Mouse (Mus musculus) midbrain, postnatal 0 days (tissue): ENCODE data around the gene Gm42417. TPM values are rescaled to one million over a fixed set of nuclear protein-coding genes. Genes with fewer than 3 reads are reported as not detected.

Source experiments
- ATAC-seq: fragments of 200-750 bp; cut with Nextera tagmentation; 2 replicates; pipeline ENCODE4 v1.8.0; 2017; ENCODE audit warnings: moderate number of reproducible peaks, mild to moderate bottlenecking, moderate TSS enrichment, moderate library complexity; ENCODE audit not compliant: low FRiP score
- DNase-seq: peaks from one replicate; pipeline ENCODE4 v3.0.0-alpha.2; 2015; ENCODE audit warnings: low spot score
- H3K27ac ChIP-seq: fragments of 300-500 bp; sonication (generic); 2 replicates; pipeline ENCODE4 v1.5.1; 2014; ENCODE audit warnings: low read depth, mild to moderate bottlenecking, low read length, mixed read lengths
- H3K27me3 ChIP-seq: fragments of 300-500 bp; sonication (generic); 2 replicates; pipeline ENCODE4 v1.6.1; 2014; ENCODE audit warnings: low read length, control low read depth, mixed read lengths; ENCODE audit not compliant: insufficient read depth
- H3K36me3 ChIP-seq: fragments of 300-500 bp; sonication (generic); 2 replicates; pipeline ENCODE4 v1.6.1; 2014; ENCODE audit warnings: low read length, control low read depth, mixed read lengths; ENCODE audit not compliant: insufficient read depth
- H3K4me1 ChIP-seq: fragments of 300-500 bp; sonication (generic); 2 replicates; pipeline ENCODE4 v1.6.1; 2014; ENCODE audit warnings: mild to moderate bottlenecking, control low read depth, antibody characterized with exemption, low read length, mixed read lengths; ENCODE audit not compliant: insufficient read depth
- H3K4me2 ChIP-seq: fragments of 300-500 bp; sonication (generic); 2 replicates; pipeline ENCODE4 v1.6.1; 2014; ENCODE audit warnings: low read depth, mild to moderate bottlenecking, low read length, mixed read lengths; ENCODE audit not compliant: poor library complexity, severe bottlenecking
- H3K4me3 ChIP-seq: fragments of 300-500 bp; sonication (generic); 2 replicates; pipeline ENCODE4 v1.5.1; 2014; ENCODE audit warnings: low read depth, mild to moderate bottlenecking, low read length, moderate library complexity
- H3K9ac ChIP-seq: fragments of 300-500 bp; sonication (generic); replicated peaks from 2 replicates; pipeline ENCODE4 v1.6.1; 2014; ENCODE audit warnings: mild to moderate bottlenecking, low read length, moderate library complexity, mixed read lengths; ENCODE audit not compliant: poor library complexity, severe bottlenecking
- H3K9me3 ChIP-seq: fragments of 300-500 bp; sonication (generic); 2 replicates; pipeline ENCODE4 v1.6.1; 2016; ENCODE audit warnings: low read length, control low read depth
- CTCF ChIP-seq: IDR thresholded peaks from 2 replicates; pipeline ENCODE4 v1.5.1; 2016; ENCODE audit warnings: antibody characterized with exemption, mild to moderate bottlenecking
- WGBS: fragments of 180-500 bp; shearing (Covaris S2); extraction: QIAGEN DNeasy Blood & Tissue Kit; methylation state at CpG from one replicate; pipeline ENCODE4 v1.1.7; 2014; 5-methylcytosine and 5-hydroxymethylcytosine counted together
- polyA plus RNA-seq: library from polyadenylated mRNA; unstranded; fragments of >200 nt; fragmentation: Nextera tagmentation; extraction: Ambion mirVana; gene quantifications from 2 replicates; pipeline ENCODE4 v1.2.1, GENCODE M21; 2015
- total RNA-seq: library from RNA; depleted of rRNA; stranded (reverse); fragments of >200 nt; gene quantifications from 2 replicates; pipeline ENCODE4 v1.2.3, GENCODE M21; 2014

Gene Gm42417
- total and polyA plus RNA-seq, 2 experiments from 2014 or later: 0.42 TPM; not detected in 1

GRCm38 (mm10) chr1:36557457-36558011 lies 18.3 kb upstream of the Gm42417 start:
- Histone ChIP-seq H3K27me3 (no peaks in the 10 kb centered on the region), H3K27ac (peak overlapping the region; percentile 93), H3K4me2 (peak overlapping the region; percentile 96), H3K36me3 (peaks cover 28% of the 10 kb centered on the region), H3K9me3 (no peaks in the 10 kb centered on the region), H3K9ac (peak overlapping the region; percentile 97), H3K4me3 (peak overlapping the region; percentile 94), H3K4me1 (peaks cover 19% of the 10 kb centered on the region; the same call in 1 of the 2 replicates)
- 0% methylated on average over 35 of the region's 48 CpGs for whole genome bisulfite sequencing
- DNase-seq (peak; percentile 83), ATAC-seq (peak; percentile 69)
- no peak for TF ChIP-seq CTCF

GRCm38 (mm10) chr1:36556553-36557456 lies 17.6 kb upstream of the Gm42417 start:
- no peaks in the 10 kb centered on the region for H3K27me3 ChIP-seq
- H3K4me1 ChIP-seq: peaks cover 19% of the 10 kb centered on the region; the same call in 1 of the 2 replicates
- peak; percentile 90 for TF ChIP-seq CTCF
- peak overlapping the region; percentile 96 for H3K4me2 ChIP-seq
- ATAC-seq (peak; percentile 84), DNase-seq (peak; percentile 94)
- H3K9ac ChIP-seq: peak overlapping the region; percentile 97
- under 1% methylated on average over 50 of the region's 52 CpGs for WGBS
- H3K4me3 ChIP-seq: peak overlapping the region; percentile 94
- peaks cover 35% of the 10 kb centered on the region for H3K36me3 ChIP-seq
- peak overlapping the region; percentile 93 for H3K27ac ChIP-seq
- H3K9me3 ChIP-seq: no peaks in the 10 kb centered on the region

- Histone ChIP-seq H3K27me3 (no peaks in the 10 kb centered on the region), H3K4me2 (peak overlapping the region; percentile 96), H3K27ac (peak overlapping the region; percentile 93), H3K9me3 (no peaks in the 10 kb centered on the region), H3K9ac (peak overlapping the region; percentile 97), H3K4me3 (peak overlapping the region; percentile 94), H3K36me3 (peaks cover 44% of the 10 kb centered on the region), H3K4me1 (peaks cover 19% of the 10 kb centered on the region; the same call in 1 of the 2 replicates)
- 1% methylated on average over 8 of the region's 8 CpGs for whole genome bisulfite sequencing
- no peak for TF ChIP-seq CTCF
- ATAC-seq: no peak
- peak; percentile 48 for DNase-seq
Measured at GRCm38 (mm10) chr1:36555798-36556395, 16.7 kb upstream of the Gm42417 start.

GRCm38 (mm10) chr1:36554633-36555399 lies 15.6 kb upstream of the Gm42417 start:
- WGBS: 71% methylated on average over 21 of the region's 21 CpGs
- H3K27ac ChIP-seq: peak overlapping the region; percentile 93

GRCm38 (mm10) chr1:36552506-36552905 lies 13.3 kb upstream of the Gm42417 start:
- Histone ChIP-seq H3K27me3 (no peaks in the 10 kb centered on the region), H3K4me3 (no peak overlapping the region), H3K27ac (no peak overlapping the region), H3K4me2 (no peak overlapping the region), H3K4me1 (peaks cover 13% of the 10 kb centered on the region; the same call in 1 of the 2 replicates), H3K36me3 (peaks cover 68% of the 10 kb centered on the region), H3K9ac (no peak overlapping the region), H3K9me3 (no peaks in the 10 kb centered on the region)
- TF ChIP-seq CTCF: no peak
- DNase-seq: peak; percentile 33
- ATAC-seq: no peak
- 90% methylated on average over 16 of the region's 16 CpGs for WGBS

More at GRCm38 (mm10) chr1:36554633-36555399, 15.6 kb upstream of the Gm42417 start:
- Histone ChIP-seq H3K9ac (peak overlapping the region; percentile 50), H3K27me3 (no peaks in the 10 kb centered on the region), H3K9me3 (no peaks in the 10 kb centered on the region), H3K4me2 (peak overlapping the region; percentile 96), H3K4me3 (peak overlapping the region; percentile 94; the same call in 1 of the 2 replicates), H3K4me1 (peaks cover 19% of the 10 kb centered on the region; the same call in 1 of the 2 replicates), H3K36me3 (peaks cover 54% of the 10 kb centered on the region)
- ATAC-seq (no peak), DNase-seq (no peak)
- TF ChIP-seq CTCF: 0 out of 2 replicates have a peak, but pooled peaks have one; percentile 6
